In the genomic region with DNA sequence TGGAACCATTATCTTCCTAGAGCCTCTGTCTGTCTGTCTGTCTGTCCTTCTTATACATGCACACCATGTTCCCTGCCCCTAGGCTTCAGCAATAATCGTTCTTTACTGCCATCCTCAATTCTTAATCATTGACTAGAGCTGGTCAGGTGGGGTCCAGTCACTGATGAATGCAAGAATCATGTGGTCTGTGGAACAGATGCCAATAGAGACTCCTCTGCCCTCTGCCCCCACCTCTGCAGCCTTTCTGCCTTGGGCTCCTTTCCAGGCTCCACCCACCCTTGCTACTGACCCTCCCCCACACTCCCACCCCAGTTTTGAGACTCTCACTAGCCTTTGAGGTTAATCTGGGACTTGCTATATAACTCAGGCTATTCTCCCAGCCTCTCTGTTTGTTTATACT, we compare ENCODE assay signal across 19 mouse cellular contexts.
DNase-seq lines count a peak whose midpoint lies in the region; TF ChIP-seq lines count a peak whose summit lies in the region.
"Had no signal": no experiment of that assay in that cellular context is flagged by ENCODE, and none has a peak within 500 bp of the region (broad histone marks: within the 10 kb centered on the region; RNA-seq: fewer than 3 reads in every experiment).

No protein-coding gene starts in this region.

- peak overlapping the region; percentile 63 for H3K4me3 ChIP-seq in E14TG2a.4 (replicated peaks; ENCODE audit: low read length)
- H3K4me3 ChIP-seq: layer of hippocampus, adult 2 months; limb, embryonic 12.5 days; liver, embryonic 13.5 days; lung, embryonic 15.5 days; midbrain, embryonic 12.5 days; neural tube, embryonic 12.5 days had no signal

- no peaks in the 10 kb centered on the region for H3K27me3 ChIP-seq in E14TG2a.4 (ENCODE audit: insufficient read depth, low read length)
- H3K27me3 ChIP-seq: limb, embryonic 12.5 days; liver, embryonic 13.5 days; lung, embryonic 15.5 days; neural tube, embryonic 12.5 days had no signal

- TF ChIP-seq CTCF in E14TG2a.4 (conservative IDR thresholded peaks at IDR 0.05; ENCODE audit: low read length) = no peak

- DNase-seq in ZHBTc4 (ENCODE audit: low read depth, low spot score) = peak; percentile 56
- DNase-seq in kidney, adult 8-10 months = peak; percentile 78 to 86
- DNase-seq in kidney, postnatal 14 days = peak; percentile 85
- DNase-seq in thymus, postnatal 36 days = no peak
- no peak for DNase-seq in cerebellum, adult 11 months
- DNase-seq in urinary bladder, adult 18-20 months (ENCODE audit: low spot score in 2 of 2) = no peak
- DNase-seq: adrenal gland, postnatal 10 days; cerebellum, postnatal 25 days; embryo, embryonic 11 days; forebrain, postnatal 0 days; gastrocnemius, postnatal 36 days; liver, embryonic 13.5 days; thymus, postnatal 14 days had no signal

- H3K9me3 ChIP-seq in E14TG2a.4 (ENCODE audit: low read length) = no peaks in the 10 kb centered on the region
- H3K9me3 ChIP-seq: limb, embryonic 12.5 days; liver, embryonic 13.5 days; lung, embryonic 15.5 days; midbrain, embryonic 12.5 days; neural tube, embryonic 12.5 days had no signal

- peaks cover 9% of the 10 kb centered on the region; the same call in 1 of the 2 replicates for H3K36me3 ChIP-seq in E14TG2a.4 (ENCODE audit: insufficient read depth, low read length)
- H3K36me3 ChIP-seq: limb, embryonic 12.5 days; liver, embryonic 13.5 days; lung, embryonic 15.5 days; midbrain, embryonic 12.5 days; neural tube, embryonic 12.5 days had no signal

- peaks cover 90% of the 10 kb centered on the region for H3K4me1 ChIP-seq in E14TG2a.4 (replicated peaks; ENCODE audit: low read depth, low read length)

Comparison
In these comparisons a context has a peak if more than half of its experiments do, and no peak if none do; other contexts are left out.
1. DNase-seq: peak in ZHBTc4 (single experiment), kidney, adult 8-10 months (2 of 2) and kidney, postnatal 14 days (single experiment); none in thymus, postnatal 36 days (0 of 2), cerebellum, adult 11 months (single experiment) and urinary bladder, adult 18-20 months (0 of 2).